Mouse (Mus musculus) thymus, adult 2 months (tissue): ENCODE measurements around the gene Chst12.

Source experiments
- CTCF ChIP-seq: fragments of 200-500 bp; IDR thresholded peaks from 2 replicates; pipeline ENCODE4 v1.5.1; 2012; ENCODE audit warnings: mild to moderate bottlenecking, control low read depth, low read length, moderate library complexity, borderline replicate concordance; ENCODE audit not compliant: control insufficient read depth, poor library complexity, insufficient read depth; ENCODE audit errors: extremely low read depth
- POLR2A ChIP-seq: fragments of 200-500 bp; IDR thresholded peaks from 2 replicates; pipeline ENCODE4 v1.6.1; 2012; ENCODE audit warnings: mild to moderate bottlenecking, low read length, control low read depth, moderate library complexity; ENCODE audit not compliant: control insufficient read depth, poor library complexity, insufficient read depth; ENCODE audit errors: extremely low read depth

- TF ChIP-seq CTCF: no peak
- no peak for TF ChIP-seq POLR2A
Measured at GRCm38 (mm10) chr5:140556859-140557258, 51.5 kb downstream of the Chst12 start.
